Mouse (Mus musculus) erythroid progenitor cell, adult 5-6 weeks (primary cell): ENCODE data around the gene Wnt9a. TPM values are rescaled to one million over a fixed set of nuclear protein-coding genes. Genes with fewer than 3 reads are reported as not detected.
A peak's percentile ranks its signal among the peaks of the same experiment; 100 is the strongest.

ENCODE experiments used
- ATAC-seq: replicated peaks from 2 replicates; pipeline ENCODE4 v1.8.0; 2016; ENCODE audit warnings: moderate number of reproducible peaks, mild to moderate bottlenecking, moderate TSS enrichment, inconsistent platforms; ENCODE audit not compliant: poor library complexity, low FRiP score, severe bottlenecking
- total RNA-seq, 2 experiments: library from RNA; stranded (forward) in 1 of 2; stranded (reverse) in 1 of 2; fragments of 150-400 nt in 1 of 2; fragments of 186-747, 209-891 nt in 1 of 2; gene quantifications; 2 replicates each; pipeline versions ENCODE4 v1.2.3 to v1.2.4; 2015 to 2017; ENCODE audit warnings: low replicate concordance in 2 of 2

Gene Wnt9a
- total RNA-seq (2015; ENCODE audit: low replicate concordance) = not detected in 2 replicates
- not detected in 2 replicates for total RNA-seq (2017; ENCODE audit: low replicate concordance)

- ATAC-seq = no peak
Observed at GRCm38 (mm10) chr11:59306461-59307421, at the start of gene Wnt9a. Gene Wnt9a (plus strand): TSS chr11:59306928.

- ATAC-seq = no peak
Observed at GRCm38 (mm10) chr11:59259647-59260046, 47.1 kb upstream of the Wnt9a start.

- peak; percentile 94 for ATAC-seq
Observed at GRCm38 (mm10) chr11:59260706-59261493, 45.8 kb upstream of the Wnt9a start.

- no peak for ATAC-seq
Observed at GRCm38 (mm10) chr11:59262308-59262707, 44.4 kb upstream of the Wnt9a start.

GRCm38 (mm10) chr11:59263870-59264563 is 42.7 kb upstream of the Wnt9a start:
- ATAC-seq = no peak

GRCm38 (mm10) chr11:59264593-59264992 is 42.1 kb upstream of the Wnt9a start:
- ATAC-seq = no peak

GRCm38 (mm10) chr11:59265154-59265813 is 41.4 kb upstream of the Wnt9a start:
- no peak for ATAC-seq

GRCm38 (mm10) chr11:59266727-59267126 is 40.0 kb upstream of the Wnt9a start:
- ATAC-seq = no peak

GRCm38 (mm10) chr11:59274184-59274583 is 32.5 kb upstream of the Wnt9a start:
- no peak for ATAC-seq

GRCm38 (mm10) chr11:59276877-59277276 is 29.9 kb upstream of the Wnt9a start:
- no peak for ATAC-seq

- ATAC-seq = no peak
Observed at GRCm38 (mm10) chr11:59278047-59278446, 28.7 kb upstream of the Wnt9a start.

- ATAC-seq = no peak
Observed at GRCm38 (mm10) chr11:59282111-59282510, 24.6 kb upstream of the Wnt9a start.

- no peak for ATAC-seq
Observed at GRCm38 (mm10) chr11:59282933-59283332, 23.8 kb upstream of the Wnt9a start.

GRCm38 (mm10) chr11:59284146-59284545 is 22.6 kb upstream of the Wnt9a start:
- ATAC-seq = no peak

- ATAC-seq = no peak
Observed at GRCm38 (mm10) chr11:59289706-59290105, 17.0 kb upstream of the Wnt9a start.

GRCm38 (mm10) chr11:59290702-59291303 is 15.9 kb upstream of the Wnt9a start, which contains the start of gene Wnt3a:
Gene Wnt3a (minus strand): TSS chr11:59290752.
- no peak for ATAC-seq

GRCm38 (mm10) chr11:59293616-59294015 is 13.1 kb upstream of the Wnt9a start:
- peak; percentile 75 for ATAC-seq

- no peak for ATAC-seq
Observed at GRCm38 (mm10) chr11:59297941-59298340, 8.8 kb upstream of the Wnt9a start.

GRCm38 (mm10) chr11:59300185-59300584 is 6.5 kb upstream of the Wnt9a start:
- ATAC-seq = no peak
